Mouse (Mus musculus): ENCODE results near the gene Rnaseh2a.

Rnaseh2a gene

GRCm38 (mm10) chr8:84982499-84983011 is 13.0 kb upstream of the Rnaseh2a start:
- DNase-seq = peak; percentile 94

GRCm38 (mm10) chr8:84981644-84982498 is 12.3 kb upstream of the Rnaseh2a start:
- DNase-seq = peak; percentile 96

- DNase-seq = peak; percentile 99
Measured at GRCm38 (mm10) chr8:84980622-84981358, 11.2 kb upstream of the Rnaseh2a start.

- DNase-seq = peak; percentile 100
Measured at GRCm38 (mm10) chr8:84979599-84980421, 10.2 kb upstream of the Rnaseh2a start.

GRCm38 (mm10) chr8:84978248-84978940 is 8.8 kb upstream of the Rnaseh2a start, which contains the start of gene Junb:
TSS of gene Junb (minus strand) at chr8:84978718.
- DNase-seq = peak; percentile 100

GRCm38 (mm10) chr8:84977435-84978247 is 8.1 kb upstream of the Rnaseh2a start:
- peak; percentile 98 for DNase-seq

GRCm38 (mm10) chr8:84976763-84977434 is 7.3 kb upstream of the Rnaseh2a start:
- DNase-seq = no peak

GRCm38 (mm10) chr8:84976031-84976762 is 6.6 kb upstream of the Rnaseh2a start:
- DNase-seq = peak; percentile 100

- peak; percentile 97 for DNase-seq
Measured at GRCm38 (mm10) chr8:84975434-84975833, 5.9 kb upstream of the Rnaseh2a start.

GRCm38 (mm10) chr8:84974543-84975142 is 5.1 kb upstream of the Rnaseh2a start:
- no peak for DNase-seq

- DNase-seq = peak; percentile 97
Measured at GRCm38 (mm10) chr8:84973803-84974542, 4.4 kb upstream of the Rnaseh2a start.

- peak; percentile 86 for DNase-seq
Measured at GRCm38 (mm10) chr8:84973079-84973478, 3.5 kb upstream of the Rnaseh2a start.

- peak; percentile 87 for DNase-seq
Measured at GRCm38 (mm10) chr8:84970913-84971312, 1.3 kb upstream of the Rnaseh2a start.

- peak; percentile 91 for DNase-seq
Measured at GRCm38 (mm10) chr8:84970135-84970790, 696 bp upstream of the Rnaseh2a start.

- DNase-seq = peak; percentile 95
Measured at GRCm38 (mm10) chr8:84968650-84969049, 917 bp downstream of the Rnaseh2a start.

GRCm38 (mm10) chr8:84967532-84968304 is 1.8 kb downstream of the Rnaseh2a start:
- peak; percentile 93 for DNase-seq

- peak; percentile 93 for DNase-seq
Measured at GRCm38 (mm10) chr8:84966603-84967002, 3.0 kb downstream of the Rnaseh2a start.

All from heart, adult 11 months (tissue).